Mouse (Mus musculus): Measurements from ENCODE around the gene Cnot10.

DNA sequence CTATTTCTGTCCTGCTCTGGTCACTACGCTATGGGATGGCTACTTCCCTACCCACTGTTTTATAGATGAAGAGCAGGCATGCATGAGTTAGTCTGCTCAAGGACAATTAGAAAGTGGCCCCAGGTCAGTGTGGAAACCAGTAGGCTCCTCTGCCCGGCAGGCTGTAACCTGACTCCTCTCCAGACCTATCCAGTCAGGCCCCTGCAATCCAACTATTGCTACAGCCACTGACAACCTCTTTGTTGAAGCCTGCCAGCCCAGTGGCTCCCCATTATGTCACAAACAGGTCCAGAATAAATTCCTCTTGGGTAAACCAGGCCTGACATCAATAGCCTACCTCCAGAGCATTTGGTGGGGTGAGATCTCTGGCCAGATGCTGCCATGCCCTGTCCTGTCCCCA, 103.4 kb downstream of the Cnot10 start:
- TF ChIP-seq POLR2A (IDR thresholded peaks at IDR 0.05; ENCODE audit: borderline replicate concordance, low read depth, low read length) (no peak), CTCF (IDR thresholded peaks at IDR 0.05; ENCODE audit: low read depth, low read length) (no peak)
